Mouse (Mus musculus): ENCODE measurements at regions not wholly inside any gene's neighbourhood (a gene's known extent, or its start where the extent isn't known, plus 50 kb on each side); places are given as distances from the start of the nearest gene placed in this dataset.

DNA sequence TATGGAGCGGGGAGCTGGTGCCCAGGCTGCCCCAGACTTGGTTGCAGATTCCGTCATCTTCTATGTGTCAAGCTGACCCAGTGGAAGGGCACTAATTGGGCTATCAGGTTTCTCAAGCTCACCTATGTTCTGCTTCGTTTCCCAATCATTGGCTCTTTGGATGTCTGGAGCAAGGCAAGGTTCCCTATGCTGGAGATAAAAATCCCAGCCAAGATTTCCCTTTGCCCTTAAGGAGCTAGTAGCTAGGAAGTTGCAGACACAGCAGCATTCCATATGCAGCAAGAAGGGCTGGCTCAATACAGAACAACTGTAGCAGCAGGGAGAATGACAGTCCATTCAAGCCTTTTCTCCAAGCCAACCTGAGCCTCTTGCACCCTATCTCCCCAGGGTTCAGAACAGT lies 159.2 kb upstream of the Zfp706 start:
- DNase-seq (ENCODE audit: extremely low read depth, low read depth) = no peak

- DNase-seq (ENCODE audit: extremely low read depth, low read depth) = no peak
Measured at GRCm38 (mm10) chr15:37165887-37166507, 158.4 kb upstream of the Zfp706 start.

DNA sequence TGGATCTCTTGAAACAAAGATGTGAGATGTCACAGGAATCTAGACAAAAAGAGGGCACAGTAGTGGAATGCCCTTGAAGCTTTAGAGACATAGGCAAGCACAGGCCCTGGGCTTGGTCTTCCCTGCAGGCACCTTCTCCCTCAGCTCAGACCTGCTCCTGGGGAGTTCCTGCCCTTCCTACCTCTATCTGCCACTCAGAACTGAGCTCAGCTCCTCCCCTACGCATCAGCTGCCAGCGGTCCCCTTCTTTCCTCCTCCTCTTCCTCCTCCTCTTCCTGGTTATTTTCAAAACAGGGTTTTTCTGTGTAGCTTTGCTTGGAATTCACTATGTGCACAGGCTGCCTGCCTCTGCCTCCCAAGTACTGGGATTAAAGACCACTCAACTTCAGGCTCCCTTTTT lies 157.6 kb upstream of the Zfp706 start:
- DNase-seq (ENCODE audit: extremely low read depth, low read depth) = no peak

- DNase-seq (ENCODE audit: extremely low read depth, low read depth) = no peak
Measured at GRCm38 (mm10) chr15:37164191-37165135, 156.9 kb upstream of the Zfp706 start.

- DNase-seq (ENCODE audit: extremely low read depth, low read depth) = no peak
Measured at GRCm38 (mm10) chr15:37159956-37160355, 152.4 kb upstream of the Zfp706 start.

GRCm38 (mm10) chr15:37159349-37159748 lies 151.8 kb upstream of the Zfp706 start:
- no peak for DNase-seq (ENCODE audit: extremely low read depth, low read depth)

GRCm38 (mm10) chr15:37157386-37157785 lies 149.8 kb upstream of the Zfp706 start:
- no peak for DNase-seq (ENCODE audit: extremely low read depth, low read depth)

DNA sequence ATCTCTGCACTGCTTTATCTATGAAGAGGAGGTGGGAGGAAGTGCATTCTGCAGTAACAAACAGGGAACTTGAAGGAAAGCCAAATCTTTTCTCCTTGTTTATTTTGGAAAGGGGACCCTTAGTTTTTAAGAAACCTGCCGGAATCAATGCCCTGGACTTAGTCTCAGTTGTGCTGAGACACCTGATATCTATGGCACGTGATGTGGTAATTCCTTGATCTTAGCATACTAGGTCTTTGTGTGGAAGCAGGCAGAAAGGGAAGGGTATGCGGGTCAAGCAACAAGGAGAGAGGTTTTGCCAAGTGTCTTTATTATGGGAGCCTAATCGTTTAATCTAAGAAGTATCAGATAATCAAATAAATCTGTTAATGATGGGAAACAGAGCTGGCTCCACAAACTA lies 147.4 kb upstream of the Zfp706 start:
- DNase-seq (ENCODE audit: extremely low read depth, low read depth) = no peak

- no peak for DNase-seq (ENCODE audit: extremely low read depth, low read depth)
Measured at GRCm38 (mm10) chr15:37153177-37153576, 145.6 kb upstream of the Zfp706 start.

GRCm38 (mm10) chr15:37135590-37136164 lies 128.1 kb upstream of the Zfp706 start:
- DNase-seq (ENCODE audit: extremely low read depth, low read depth) = no peak

GRCm38 (mm10) chr15:37134913-37135589 lies 127.5 kb upstream of the Zfp706 start:
- no peak for DNase-seq (ENCODE audit: extremely low read depth, low read depth)

- no peak for DNase-seq (ENCODE audit: extremely low read depth, low read depth)
Measured at GRCm38 (mm10) chr15:37134386-37134785, 126.8 kb upstream of the Zfp706 start.

GRCm38 (mm10) chr15:37133916-37134315 lies 126.3 kb upstream of the Zfp706 start:
- no peak for DNase-seq (ENCODE audit: extremely low read depth, low read depth)

- no peak for DNase-seq (ENCODE audit: extremely low read depth, low read depth)
Measured at GRCm38 (mm10) chr15:37127681-37128080, 120.1 kb upstream of the Zfp706 start.

- DNase-seq (ENCODE audit: extremely low read depth, low read depth) = no peak
Measured at GRCm38 (mm10) chr15:37127170-37127569, 119.6 kb upstream of the Zfp706 start.

- no peak for DNase-seq (ENCODE audit: extremely low read depth, low read depth)
Measured at GRCm38 (mm10) chr15:37125823-37126222, 118.2 kb upstream of the Zfp706 start.

DNA sequence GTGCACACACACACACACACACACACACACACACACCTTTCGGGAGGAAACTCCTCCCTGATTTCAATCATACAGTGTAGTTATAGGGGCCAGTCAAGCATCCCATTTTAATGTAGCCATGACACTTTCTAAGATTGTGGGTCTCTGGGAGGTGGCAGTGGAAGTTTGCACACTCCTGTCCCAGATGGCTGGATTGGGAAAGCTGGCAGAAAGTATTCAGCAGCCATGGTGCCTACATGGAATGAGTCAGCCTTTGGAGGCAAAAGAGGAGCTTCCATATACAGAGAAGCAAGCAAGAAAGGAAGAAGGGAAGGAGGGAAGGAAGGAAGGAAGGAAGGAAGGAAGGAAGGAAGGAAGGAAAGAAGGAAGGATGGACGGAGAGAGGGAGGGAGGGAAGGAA lies 117.4 kb upstream of the Zfp706 start:
- no peak for DNase-seq (ENCODE audit: extremely low read depth, low read depth)

DNA sequence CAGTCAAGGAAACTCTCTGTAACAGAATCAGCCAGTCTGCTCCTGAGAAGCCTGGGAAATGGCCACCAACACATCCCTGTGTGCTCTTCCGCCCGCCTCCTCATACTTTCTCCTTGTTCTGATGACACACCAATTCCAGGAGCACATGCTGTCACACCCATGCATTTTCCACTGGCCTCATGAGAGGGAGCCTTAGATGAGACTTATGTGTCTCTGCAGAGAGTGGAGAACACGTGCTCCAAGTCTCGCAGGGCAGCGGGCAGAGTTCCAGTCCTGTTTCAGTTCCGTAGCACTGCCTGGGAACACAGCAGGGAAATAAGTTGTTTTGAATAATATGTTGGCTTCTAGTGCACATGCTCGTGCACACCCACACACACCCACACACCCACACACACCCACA lies 116.7 kb upstream of the Zfp706 start:
- no peak for DNase-seq (ENCODE audit: extremely low read depth, low read depth)

DNA sequence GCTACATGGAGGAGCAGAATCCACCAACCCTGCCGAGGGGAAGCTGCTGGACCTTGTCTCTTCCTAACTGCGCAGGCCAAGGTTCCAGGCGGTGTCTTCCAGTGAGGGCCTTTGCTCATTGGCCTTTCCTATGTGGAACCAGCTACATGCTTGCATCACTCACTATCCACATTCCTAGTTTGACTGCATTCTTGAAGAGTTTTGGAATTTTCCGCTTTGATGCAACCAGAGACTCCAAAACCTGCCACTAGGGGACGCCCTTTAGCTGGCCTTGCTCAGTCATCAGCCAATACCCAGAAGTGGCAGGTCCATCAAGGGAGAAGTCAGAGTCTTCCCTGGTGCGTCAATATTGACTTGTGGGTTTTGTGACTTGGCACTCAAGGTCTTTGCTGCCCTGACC lies 112.8 kb upstream of the Zfp706 start:
- peak; percentile 48 for DNase-seq (ENCODE audit: extremely low read depth, low read depth)

DNA sequence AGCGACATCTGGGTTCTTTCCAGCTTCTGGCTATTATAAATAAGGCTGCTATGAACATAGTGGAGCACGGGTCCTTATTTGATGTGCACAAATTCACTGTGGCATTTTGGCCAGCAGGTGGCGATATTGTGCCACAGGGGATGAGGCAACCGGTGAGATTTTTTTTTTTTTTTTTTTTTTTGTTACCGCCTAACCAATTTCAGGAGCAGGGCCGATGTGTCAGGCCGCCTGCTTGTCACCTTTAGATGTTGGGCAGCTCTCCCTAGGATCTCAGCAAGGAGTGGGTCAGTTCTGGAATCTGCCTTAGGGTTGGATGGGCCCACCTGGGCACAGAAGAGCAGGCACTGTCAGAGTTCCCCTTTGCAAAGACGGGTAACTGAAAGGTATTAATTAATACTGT lies 106.5 kb upstream of the Zfp706 start:
- DNase-seq (ENCODE audit: extremely low read depth, low read depth) = peak; percentile 60

GRCm38 (mm10) chr15:37110462-37110861 lies 102.9 kb upstream of the Zfp706 start:
- DNase-seq (ENCODE audit: extremely low read depth, low read depth) = no peak

DNA sequence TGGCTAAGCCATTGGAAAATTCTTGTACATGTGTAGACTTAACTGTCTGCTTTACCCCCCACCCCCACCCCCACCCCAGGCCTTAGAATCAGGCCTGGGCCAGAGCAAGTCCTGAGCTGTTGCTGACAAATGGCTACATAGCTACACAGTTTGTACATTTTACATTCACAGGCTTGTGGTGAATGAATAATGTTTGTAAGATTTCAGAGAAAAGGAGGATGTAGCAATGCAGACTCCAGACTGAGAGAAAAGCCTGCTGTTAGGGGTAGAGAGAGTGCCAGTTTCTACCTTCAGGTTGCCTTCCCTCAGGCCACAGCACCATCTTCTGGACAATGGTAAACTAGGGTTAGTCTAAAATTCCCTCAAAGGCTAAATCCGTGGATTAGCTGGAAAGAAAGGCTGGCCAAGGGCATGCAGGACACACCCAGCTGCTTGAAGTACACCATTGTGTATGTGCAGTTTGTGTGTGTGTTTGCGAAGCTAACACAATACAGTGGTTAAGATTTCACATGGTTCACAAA lies 94.5 kb upstream of the Zfp706 start:
- no peak for DNase-seq (ENCODE audit: extremely low read depth, low read depth)
